Mouse (Mus musculus) 3T3-L1 (cell line): Measurements from ENCODE around the gene Ahdc1.

ENCODE experiments used
- DNase-seq: peaks from one replicate; pipeline ENCODE4 v3.0.0-alpha.2; 2015; ENCODE audit warnings: low read depth, low spot score

The Ahdc1 gene

GRCm38 (mm10) chr4:133037798-133038197 lies 26.7 kb downstream of the Ahdc1 start:
- no peak for DNase-seq

GRCm38 (mm10) chr4:133038521-133039115 lies 27.6 kb downstream of the Ahdc1 start:
- peak; percentile 49 for DNase-seq

GRCm38 (mm10) chr4:133039116-133039819 lies 28.2 kb downstream of the Ahdc1 start:
- DNase-seq, result no peak

- DNase-seq, result no peak
Measured at GRCm38 (mm10) chr4:133039832-133040231, 28.8 kb downstream of the Ahdc1 start.

- DNase-seq, result no peak
Measured at GRCm38 (mm10) chr4:133040241-133040904, 29.3 kb downstream of the Ahdc1 start.

- no peak for DNase-seq
Measured at GRCm38 (mm10) chr4:133042244-133042643, 31.2 kb downstream of the Ahdc1 start.

- DNase-seq, result no peak
Measured at GRCm38 (mm10) chr4:133042651-133043635, 31.9 kb downstream of the Ahdc1 start.

GRCm38 (mm10) chr4:133043798-133044646 lies 33.0 kb downstream of the Ahdc1 start:
- DNase-seq, result peak; percentile 49

GRCm38 (mm10) chr4:133044647-133045094 lies 33.6 kb downstream of the Ahdc1 start:
- no peak for DNase-seq

GRCm38 (mm10) chr4:133045771-133046474 lies 34.9 kb downstream of the Ahdc1 start:
- DNase-seq, result no peak

GRCm38 (mm10) chr4:133046691-133047352 lies 35.8 kb downstream of the Ahdc1 start:
- DNase-seq, result no peak

GRCm38 (mm10) chr4:133047353-133048105 lies 36.5 kb downstream of the Ahdc1 start:
- DNase-seq, result no peak

- DNase-seq, result no peak
Measured at GRCm38 (mm10) chr4:133049071-133049920, 38.2 kb downstream of the Ahdc1 start.

- DNase-seq, result no peak
Measured at GRCm38 (mm10) chr4:133050196-133050836, 39.3 kb downstream of the Ahdc1 start.

GRCm38 (mm10) chr4:133050837-133051549 lies 39.9 kb downstream of the Ahdc1 start:
- DNase-seq, result no peak

GRCm38 (mm10) chr4:133051550-133051865 lies 40.4 kb downstream of the Ahdc1 start:
- DNase-seq, result no peak
